Mouse (Mus musculus) neural tube, embryonic 14.5 days (tissue): ENCODE data around the gene Metrn. TPM values are rescaled to one million over a fixed set of nuclear protein-coding genes. Genes with fewer than 3 reads are reported as not detected.

Experiments used
- ATAC-seq: fragments of 200-750 bp; cut with Nextera tagmentation; 2 replicates; pipeline ENCODE4 v1.8.0; 2017; ENCODE audit warnings: low read depth, mild to moderate bottlenecking, moderate TSS enrichment, moderate library complexity
- H3K27ac ChIP-seq: fragments of 300-500 bp; sonication (generic); 2 replicates; pipeline ENCODE4 v1.5.1; 2014; ENCODE audit warnings: low read depth, mild to moderate bottlenecking, control low read depth, low read length, moderate library complexity, mixed read lengths
- H3K27me3 ChIP-seq: fragments of 300-500 bp; sonication (generic); 2 replicates; pipeline ENCODE4 v1.6.1; 2014; ENCODE audit warnings: low read length; ENCODE audit not compliant: control insufficient read depth, insufficient read depth
- H3K36me3 ChIP-seq: fragments of 300-500 bp; sonication (generic); 2 replicates; pipeline ENCODE4 v1.6.1; 2014; ENCODE audit warnings: low read length, mixed read lengths; ENCODE audit not compliant: control insufficient read depth, insufficient read depth
- H3K4me1 ChIP-seq: fragments of 300-500 bp; sonication (generic); 2 replicates; pipeline ENCODE4 v1.6.1; 2014; ENCODE audit warnings: low read length; ENCODE audit not compliant: control insufficient read depth, insufficient read depth
- H3K4me2 ChIP-seq: fragments of 300-500 bp; sonication (generic); 2 replicates; pipeline ENCODE4 v1.6.1; 2014; ENCODE audit warnings: mild to moderate bottlenecking, low read depth, low read length, control low read depth
- H3K4me3 ChIP-seq: fragments of 300-500 bp; sonication (generic); 2 replicates; pipeline ENCODE4 v1.5.1; 2014; ENCODE audit warnings: low read depth, low read length, control low read depth, mixed read lengths
- H3K9ac ChIP-seq: fragments of 300-500 bp; sonication (generic); replicated peaks from 2 replicates; pipeline ENCODE4 v1.6.1; 2014; ENCODE audit warnings: low read depth, mild to moderate bottlenecking, control low read depth, low read length, mixed read lengths
- H3K9me3 ChIP-seq: fragments of 300-500 bp; sonication (generic); 2 replicates; pipeline ENCODE4 v1.6.1; 2016; ENCODE audit warnings: low read length; ENCODE audit not compliant: control insufficient read depth
- WGBS: fragments of 180-500 bp; shearing (Covaris S2); extraction: QIAGEN DNeasy Blood & Tissue Kit; methylation state at CpG from one replicate; pipeline ENCODE4 v1.1.7; 2014; 5-methylcytosine and 5-hydroxymethylcytosine counted together
- polyA plus RNA-seq: library from polyadenylated mRNA; unstranded; fragments of >200 nt; fragmentation: Nextera tagmentation; extraction: Ambion mirVana; gene quantifications from 2 replicates; pipeline ENCODE4 v1.2.1, GENCODE M21; 2014

Metrn gene
- polyA plus RNA-seq, 1 experiment from 2014 or later: 7.3 TPM

DNA sequence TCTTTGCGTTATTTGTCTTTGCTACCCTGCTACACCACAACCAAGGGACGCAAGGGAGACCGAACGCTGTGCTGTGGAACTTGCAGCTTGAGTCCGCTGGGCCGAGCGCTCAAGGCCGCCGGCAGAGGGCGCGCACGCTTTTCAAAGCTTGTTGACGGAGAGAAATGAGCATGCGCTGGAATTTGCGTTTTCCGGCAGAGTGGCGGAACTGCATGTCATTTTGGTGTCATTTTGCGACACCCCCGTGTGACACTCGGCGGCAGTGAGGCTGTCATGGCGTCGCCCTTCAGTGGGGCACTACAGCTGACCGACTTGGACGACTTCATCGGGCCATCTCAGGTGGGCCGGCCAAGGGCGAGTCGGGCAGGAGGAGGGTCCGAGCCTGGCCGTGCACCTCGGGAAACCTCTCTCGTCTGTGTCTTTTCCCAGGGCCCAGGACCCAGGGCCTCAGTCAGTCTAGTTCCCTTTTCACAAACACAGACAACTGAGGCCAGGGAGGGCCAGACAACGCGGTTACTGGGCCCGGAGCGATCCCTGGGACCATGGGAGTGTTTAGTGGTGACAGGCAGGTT, 23.3 kb downstream of the Metrn start, which contains the start of gene Narfl:
Narfl (plus strand) TSS at position 228 of the 572 bp plus-strand sequence.
- H3K4me3 ChIP-seq: peak within 1 kb of the TSS; percentile 61
- H3K27ac ChIP-seq: no peak within 1 kb of the TSS
- H3K27me3 ChIP-seq: no peaks in the 10 kb centered on the region
- H3K36me3 ChIP-seq: no peaks in the 10 kb centered on the region
- H3K4me1 ChIP-seq: peaks cover 5% of the 10 kb centered on the region; the same call in 1 of the 2 replicates
- WGBS: under 1% methylated on average over 37 of the region's 37 CpGs
- H3K9ac ChIP-seq: peak within 1 kb of the TSS; percentile 77
- no peaks in the 10 kb centered on the region for H3K9me3 ChIP-seq
- peak; percentile 86 for ATAC-seq
- H3K4me2 ChIP-seq: peak within 1 kb of the TSS; percentile 54

DNA sequence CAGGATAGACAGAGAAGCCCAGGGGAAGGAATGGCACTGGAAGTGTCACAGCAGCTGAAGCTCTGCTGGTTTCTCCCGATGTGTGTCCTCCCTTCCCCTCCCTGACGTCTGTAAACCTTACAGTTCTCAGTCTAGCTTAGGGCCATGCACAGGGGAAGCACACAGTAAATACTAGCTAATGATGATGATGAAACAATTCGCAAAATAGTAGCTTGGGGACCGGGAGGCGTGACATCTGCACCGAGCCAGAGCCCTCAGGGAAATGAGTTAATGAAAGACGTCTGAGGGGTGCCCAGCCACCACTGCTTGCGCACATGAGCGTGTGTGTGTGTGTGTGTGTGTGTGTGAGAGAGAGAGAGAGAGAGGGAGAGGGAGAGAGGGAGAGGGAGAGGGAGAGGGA, 27.6 kb downstream of the Metrn start:
- H3K27me3 ChIP-seq: no peaks in the 10 kb centered on the region
- no peak for ATAC-seq
- H3K9ac ChIP-seq: no peak overlapping the region
- H3K4me2 ChIP-seq: no peak overlapping the region
- no peaks in the 10 kb centered on the region for H3K36me3 ChIP-seq
- no peak overlapping the region for H3K27ac ChIP-seq
- H3K9me3 ChIP-seq: no peaks in the 10 kb centered on the region
- peaks cover 3% of the 10 kb centered on the region; the same call in 1 of the 2 replicates for H3K4me1 ChIP-seq
- WGBS: 52% methylated on average over 9 of the region's 9 CpGs
- no peak overlapping the region for H3K4me3 ChIP-seq

DNA sequence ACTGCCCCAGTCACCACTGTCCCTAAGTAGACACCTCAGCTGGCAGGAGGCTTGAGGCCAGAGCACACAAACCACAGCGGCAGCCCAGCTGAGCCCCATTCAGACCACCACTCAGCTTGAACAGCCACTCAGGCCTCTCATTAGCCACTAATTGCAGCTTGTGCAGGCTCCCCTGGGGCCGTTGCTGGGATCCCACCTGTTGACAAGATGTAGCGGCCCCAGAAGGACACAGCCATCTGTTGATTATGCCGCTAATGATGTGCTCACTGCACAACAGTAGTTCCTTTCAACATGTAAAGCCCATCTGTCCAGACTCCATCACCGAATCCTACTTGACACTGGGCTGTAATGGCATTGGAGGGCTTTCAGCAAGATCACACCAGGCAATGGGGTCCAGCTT, 31.1 kb downstream of the Metrn start:
- Histone ChIP-seq H3K27ac (no peak overlapping the region), H3K9ac (no peak overlapping the region), H3K4me2 (no peak overlapping the region), H3K36me3 (no peaks in the 10 kb centered on the region), H3K4me1 (no peaks in the 10 kb centered on the region), H3K4me3 (no peak overlapping the region), H3K9me3 (no peaks in the 10 kb centered on the region), H3K27me3 (no peaks in the 10 kb centered on the region)
- WGBS: 22% methylated on average over 5 of the region's 5 CpGs
- no peak for ATAC-seq

DNA sequence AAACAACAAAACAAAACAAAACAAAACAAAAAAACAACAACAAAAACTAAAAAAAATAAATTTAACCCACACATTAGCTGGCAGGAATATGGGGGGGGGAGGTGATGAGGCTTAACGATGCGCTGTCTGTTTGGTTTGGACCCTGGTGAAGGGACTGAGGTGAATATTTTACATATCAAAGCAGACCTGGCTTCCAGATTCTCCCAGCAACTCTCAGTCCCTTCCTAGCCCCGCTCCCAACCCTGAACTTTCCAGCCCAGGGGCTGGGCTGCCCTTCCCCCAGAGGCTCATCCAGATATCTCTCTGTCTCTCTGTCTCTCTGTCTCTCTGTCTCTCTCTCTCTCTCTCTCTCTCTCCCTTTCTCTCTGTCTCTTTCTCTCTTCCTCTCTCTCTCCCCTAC, 34.3 kb downstream of the Metrn start:
- H3K9ac ChIP-seq: no peak overlapping the region
- H3K4me3 ChIP-seq: no peak overlapping the region
- H3K27me3 ChIP-seq: no peaks in the 10 kb centered on the region
- H3K4me2 ChIP-seq: no peak overlapping the region
- no peaks in the 10 kb centered on the region for H3K4me1 ChIP-seq
- no peaks in the 10 kb centered on the region for H3K36me3 ChIP-seq
- H3K27ac ChIP-seq: no peak overlapping the region
- WGBS: 33% methylated on average over 3 of the region's 3 CpGs
- no peaks in the 10 kb centered on the region for H3K9me3 ChIP-seq
- no peak for ATAC-seq

DNA sequence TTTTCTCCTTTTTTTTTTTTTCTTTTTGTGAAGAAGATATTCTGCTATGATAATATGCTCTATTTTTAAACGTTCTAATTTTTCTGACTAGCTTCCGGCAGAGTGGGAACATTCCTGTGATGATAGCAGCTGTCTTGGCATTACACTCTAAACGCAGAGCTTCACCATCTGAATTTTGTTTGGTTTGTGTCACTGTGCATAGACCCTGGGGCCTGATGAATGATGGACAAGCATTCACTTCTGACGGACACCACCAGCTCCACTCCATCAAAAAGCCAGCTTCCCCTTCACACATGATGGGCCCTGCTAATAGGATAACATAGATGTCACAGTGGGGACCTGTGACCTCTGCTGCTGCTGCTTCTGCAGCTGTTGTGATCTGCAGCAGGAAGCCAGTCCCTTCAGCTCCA, 35.4 kb downstream of the Metrn start:
- Histone ChIP-seq H3K4me3 (no peak overlapping the region), H3K27ac (no peak overlapping the region), H3K4me1 (no peaks in the 10 kb centered on the region), H3K36me3 (no peaks in the 10 kb centered on the region), H3K4me2 (no peak overlapping the region), H3K27me3 (no peaks in the 10 kb centered on the region), H3K9me3 (no peaks in the 10 kb centered on the region), H3K9ac (no peak overlapping the region)
- WGBS: 63% methylated on average over 4 of the region's 4 CpGs
- ATAC-seq: no peak

DNA sequence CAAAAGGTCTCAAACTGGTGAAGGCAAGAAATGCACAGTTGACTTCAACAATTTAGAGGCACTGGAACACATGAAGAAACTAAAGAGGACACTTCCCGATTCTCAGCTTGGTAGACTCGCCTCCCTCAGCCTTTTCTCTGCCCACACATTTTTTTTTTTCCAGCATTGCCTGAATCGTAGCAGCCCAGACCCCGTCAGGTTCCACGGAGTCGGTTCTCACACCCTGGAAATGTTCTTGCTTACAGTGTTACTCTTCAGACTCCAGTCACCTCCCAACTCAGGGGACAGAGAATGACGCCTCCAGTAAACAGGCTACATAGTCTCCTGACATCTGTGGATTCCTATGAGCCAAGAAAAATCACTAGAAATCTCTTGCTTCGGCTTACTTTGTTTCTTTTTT, 36.8 kb downstream of the Metrn start:
- ATAC-seq: no peak
- Histone ChIP-seq H3K27me3 (no peaks in the 10 kb centered on the region), H3K27ac (no peak overlapping the region), H3K4me3 (no peak overlapping the region), H3K36me3 (no peaks in the 10 kb centered on the region), H3K4me1 (no peaks in the 10 kb centered on the region), H3K9me3 (no peaks in the 10 kb centered on the region), H3K9ac (no peak overlapping the region), H3K4me2 (no peak overlapping the region)
- 75% methylated on average over 8 of the region's 8 CpGs for WGBS

DNA sequence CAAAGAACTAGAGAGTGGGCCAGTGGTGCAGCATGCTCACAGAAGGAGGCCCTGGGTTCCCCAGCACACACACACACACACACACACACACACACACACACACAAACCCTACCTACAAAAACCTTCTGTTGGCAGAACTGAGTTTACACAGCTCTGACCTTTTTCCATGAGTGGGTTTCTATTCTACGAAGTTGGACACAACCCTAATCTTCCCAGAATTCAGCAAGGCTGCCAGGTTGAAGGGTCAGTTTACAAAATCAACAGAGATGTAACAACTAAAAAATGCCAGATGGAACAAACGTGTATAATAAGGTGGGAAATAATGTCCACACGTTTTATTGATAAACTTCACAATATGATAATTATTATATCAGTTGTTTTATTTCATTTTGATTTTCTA, 39.2 kb downstream of the Metrn start:
- H3K27me3 ChIP-seq: no peaks in the 10 kb centered on the region
- no peaks in the 10 kb centered on the region for H3K36me3 ChIP-seq
- no peak overlapping the region for H3K27ac ChIP-seq
- H3K4me2 ChIP-seq: no peak overlapping the region
- no peaks in the 10 kb centered on the region for H3K4me1 ChIP-seq
- H3K9me3 ChIP-seq: no peaks in the 10 kb centered on the region
- whole genome bisulfite sequencing: 84% methylated on average over 3 of the region's 3 CpGs
- no peak overlapping the region for H3K4me3 ChIP-seq
- no peak for ATAC-seq
- no peak overlapping the region for H3K9ac ChIP-seq

DNA sequence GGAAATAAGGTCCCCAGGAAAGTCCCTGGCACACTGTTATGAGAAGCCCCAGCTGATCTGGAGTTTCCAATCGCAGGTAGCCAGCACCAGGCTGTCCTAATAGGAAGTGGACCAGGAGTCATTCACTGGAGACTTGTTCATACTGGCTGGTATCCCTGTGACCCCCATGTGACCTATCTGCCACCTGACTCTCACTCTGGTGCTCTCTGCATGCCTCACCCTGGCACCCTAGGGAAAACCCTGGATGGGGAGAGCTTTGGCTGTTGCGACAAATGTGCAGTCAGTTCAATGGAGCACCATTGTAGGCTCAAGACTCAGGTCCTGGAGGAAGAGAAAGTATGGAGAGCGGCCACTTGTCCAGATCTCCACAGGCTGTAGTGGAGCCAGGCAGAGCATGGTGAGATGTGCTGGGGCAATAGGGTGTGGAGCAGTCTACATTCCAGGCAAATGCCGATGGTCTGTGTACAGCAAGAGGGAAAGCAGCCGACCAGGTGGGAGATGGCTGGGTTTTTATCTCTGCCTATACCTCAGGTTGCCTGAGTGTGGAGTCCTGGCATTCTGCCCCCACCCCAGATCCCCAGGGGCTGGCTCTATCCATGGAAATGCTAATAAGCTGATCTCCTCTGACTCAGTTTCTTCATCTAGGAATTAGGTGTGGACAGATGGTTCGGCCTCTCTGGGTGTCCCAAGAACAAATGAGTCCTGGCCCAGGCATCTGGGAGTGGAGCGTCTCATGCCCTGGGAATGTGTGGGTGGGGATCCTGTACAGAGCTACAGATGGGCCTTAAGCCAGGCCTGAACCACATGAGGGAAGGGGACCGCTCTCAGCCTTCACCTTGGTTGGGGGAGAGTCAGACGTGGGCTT, 40.3 kb downstream of the Metrn start:
- Histone ChIP-seq H3K4me3 (no peak overlapping the region), H3K4me1 (0 out of 2 replicates have a peak, but pooled peaks cover 1% of the 10 kb centered on the region)
- WGBS: 85% methylated on average over 9 of the region's 9 CpGs

DNA sequence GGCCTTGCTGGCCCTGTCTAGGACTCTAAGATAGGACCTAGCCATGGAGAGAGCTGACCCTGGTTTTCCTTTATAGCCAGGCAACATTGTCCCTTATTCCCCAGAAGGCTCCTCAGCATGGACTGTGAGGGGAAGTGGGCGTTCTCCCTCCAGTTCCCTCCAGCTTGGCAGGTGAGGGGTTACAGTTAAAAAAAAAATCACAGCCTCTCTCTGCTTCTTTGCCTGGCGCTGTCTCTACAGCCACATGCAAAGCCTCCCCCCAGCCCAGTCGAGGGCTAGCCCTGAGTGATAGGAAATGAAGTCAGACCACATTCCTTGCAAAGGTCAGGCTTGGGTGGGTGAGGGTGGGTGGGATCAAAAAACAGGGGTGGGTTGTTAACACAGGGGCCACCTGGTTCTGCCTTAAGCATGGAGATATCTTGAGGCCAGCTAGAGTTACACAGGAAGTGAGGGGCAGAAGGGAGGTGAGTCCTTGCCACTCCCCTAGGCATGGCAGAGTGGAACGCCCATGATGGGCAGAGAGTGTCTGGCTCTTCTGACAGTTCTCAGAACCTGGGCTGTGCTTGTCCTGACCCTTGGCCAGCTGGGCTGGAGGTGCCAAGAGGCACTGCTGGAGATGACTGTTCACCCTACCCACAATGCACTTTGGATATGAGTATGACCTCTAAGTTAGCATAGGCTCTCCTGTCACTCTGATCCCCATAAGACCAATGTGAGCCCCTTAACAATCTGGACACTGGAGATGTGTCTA, 41.1 kb downstream of the Metrn start:
- H3K4me3 ChIP-seq: no peak overlapping the region
- no peaks in the 10 kb centered on the region for H3K27me3 ChIP-seq
- ATAC-seq: no peak
- H3K36me3 ChIP-seq: no peaks in the 10 kb centered on the region
- H3K4me1 ChIP-seq: 0 out of 2 replicates have a peak, but pooled peaks cover 3% of the 10 kb centered on the region
- H3K27ac ChIP-seq: no peak overlapping the region
- H3K4me2 ChIP-seq: no peak overlapping the region
- H3K9ac ChIP-seq: no peak overlapping the region
- H3K9me3 ChIP-seq: no peaks in the 10 kb centered on the region
- 70% methylated on average over 4 of the region's 4 CpGs for WGBS

More for the DNA sequence above, 40.3 kb downstream of the Metrn start:
- no peak overlapping the region for H3K9ac ChIP-seq
- ATAC-seq: no peak
- no peak overlapping the region for H3K27ac ChIP-seq
- H3K4me2 ChIP-seq: no peak overlapping the region
- no peaks in the 10 kb centered on the region for H3K9me3 ChIP-seq
- H3K27me3 ChIP-seq: no peaks in the 10 kb centered on the region
- no peaks in the 10 kb centered on the region for H3K36me3 ChIP-seq
